Mouse (Mus musculus) gastrocnemius, postnatal 36 days (tissue): ENCODE results near the gene Gm11567. TPM values are rescaled to one million over a fixed set of nuclear protein-coding genes. Genes with fewer than 3 reads are reported as not detected.
"Not testable (repeated sequence)": the region's sequence is repeated elsewhere in the genome, so short reads cannot be mapped to it uniquely, and the experiment has no call there.

ENCODE experiments used
- DNase-seq, 2 experiments: peaks; one replicate each; pipeline ENCODE4 v3.0.0; 2022
- intact Hi-C: fragments of 180-260 bp; cut with DNase I; formaldehyde crosslinking; loops from one replicate; pipeline ENCODE4 v1.15.1; 2025
- long read RNA-seq, 2 experiments: library from polyadenylated mRNA; stranded (forward); transcript quantifications; one replicate each; pipeline ENCODE4 v2.0.0; 2021
- total RNA-seq, 2 experiments: library from RNA; stranded (reverse); gene quantifications; 2 replicates each; pipeline ENCODE4 v1.2.3; 2021

The Gm11567 gene
- not detected for total RNA-seq
- long read RNA-seq, experiment 1, result 0 reads
- long read RNA-seq, experiment 2, result 0 reads

DNA sequence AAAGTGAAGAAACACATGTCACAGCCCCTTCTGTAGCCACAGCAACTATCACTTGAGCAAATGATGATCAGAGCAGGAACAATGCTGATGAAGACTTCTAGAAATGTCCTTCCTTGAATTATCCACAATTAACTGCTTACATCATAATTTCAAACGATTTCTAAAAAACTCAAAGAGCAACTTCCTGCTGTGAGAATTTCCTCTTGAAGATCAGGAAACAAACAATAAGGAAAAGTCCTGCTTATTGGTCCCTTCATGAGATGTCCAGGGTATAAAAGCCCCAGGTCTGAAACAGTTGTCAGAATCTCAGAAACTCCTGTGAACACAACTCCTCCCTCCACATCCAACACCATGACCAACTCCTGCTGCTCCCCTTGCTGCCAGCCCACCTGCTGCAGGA lies at the start of gene Gm11567:
TSS of gene Gm11567 (plus strand) at position 301 of the 400 bp plus-strand sequence.
- intact Hi-C loops, result not testable (repeated sequence)

DNA sequence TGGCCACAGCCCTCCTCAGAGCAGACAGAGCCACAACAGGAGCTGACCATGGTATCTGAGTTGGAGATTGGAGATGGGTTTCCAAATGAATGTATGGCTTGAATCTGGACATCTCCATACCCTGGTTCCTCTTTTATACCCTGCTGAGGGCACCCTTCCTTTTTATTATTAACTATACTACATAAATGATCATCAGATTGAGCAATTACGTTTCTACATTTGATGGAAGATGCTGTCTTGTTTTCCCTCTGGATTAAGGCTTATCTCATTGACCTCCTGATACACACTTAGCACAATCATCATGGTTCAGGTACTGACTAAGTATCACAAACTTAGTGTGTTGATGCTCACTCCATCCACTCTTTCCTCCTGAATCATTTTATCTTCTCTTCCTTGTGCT lies 41.0 kb upstream of the Gm11567 start, which contains the start of gene 2300003K06Rik:
TSS of gene 2300003K06Rik (minus strand) at position 101 of the 400 bp plus-strand sequence.
- intact Hi-C loops, result no loop called here
- DNase-seq, result no peak

More for the DNA sequence above, at the start of gene Gm11567:
- not testable (repeated sequence) for DNase-seq

DNA sequence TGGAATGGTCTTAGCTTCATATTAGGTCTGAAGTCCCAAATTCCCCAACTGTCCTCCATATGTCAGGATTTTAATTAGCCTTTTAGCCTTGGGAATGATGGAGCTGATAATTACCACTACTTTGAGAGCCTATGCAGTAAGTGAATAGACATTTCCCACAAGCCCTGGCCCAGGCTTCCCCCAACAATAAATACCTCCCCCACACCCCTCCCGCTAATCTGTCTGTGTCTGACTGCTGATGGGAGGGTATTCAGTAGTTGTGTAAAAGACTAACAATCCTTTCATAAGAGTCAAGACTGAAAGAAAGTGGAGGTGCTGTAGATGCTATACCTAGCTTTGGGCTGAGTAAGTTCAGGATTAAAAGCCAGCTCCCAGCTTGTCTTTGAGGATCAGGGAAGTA lies 36.8 kb upstream of the Gm11567 start:
- intact Hi-C loops, result no loop called here
- DNase-seq, result no peak

DNA sequence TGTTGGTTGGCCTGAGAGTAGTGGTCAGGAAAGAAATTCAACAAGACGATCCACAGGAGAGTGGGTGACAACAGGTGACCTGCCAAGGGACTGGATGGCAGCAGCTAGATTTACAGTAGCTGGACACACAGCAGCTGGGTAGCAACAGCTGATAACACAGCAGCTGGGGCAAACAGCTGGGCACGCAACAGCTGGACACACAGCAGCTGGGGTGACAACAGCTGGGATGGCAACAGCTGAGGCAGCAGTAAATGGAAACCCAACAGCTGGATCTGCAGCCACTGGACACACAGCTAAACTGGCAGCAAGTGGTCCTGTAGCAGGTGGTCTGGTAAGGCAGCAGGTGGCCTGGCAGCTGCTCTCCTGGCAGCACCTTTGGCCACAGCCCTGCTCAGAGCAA lies 32.2 kb upstream of the Gm11567 start:
- no peak for DNase-seq
- intact Hi-C loops, result no loop called here

DNA sequence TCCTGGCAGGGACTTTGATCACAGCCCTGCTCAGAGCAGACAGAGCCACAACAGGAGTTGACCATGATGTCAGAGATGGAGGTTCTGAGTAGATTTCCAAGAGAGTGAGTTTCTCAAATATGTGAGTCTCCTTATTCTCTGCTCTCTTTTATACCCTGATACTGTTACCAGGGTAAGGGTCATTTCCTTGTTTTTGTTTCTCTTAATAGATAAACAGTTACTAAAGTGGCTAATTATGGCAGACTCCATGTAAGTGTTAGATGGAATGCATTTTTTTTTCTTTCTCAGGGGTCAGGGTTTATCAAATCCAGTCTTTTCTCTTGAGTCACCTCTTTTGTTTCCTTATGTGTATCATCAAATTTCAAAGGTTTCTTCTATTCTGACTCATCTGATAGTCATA lies 27.5 kb upstream of the Gm11567 start, which contains the start of gene Krtap4-16:
TSS of gene Krtap4-16 (minus strand) at position 101 of the 400 bp plus-strand sequence.
- intact Hi-C loops, result no loop called here
- no peak for DNase-seq

DNA sequence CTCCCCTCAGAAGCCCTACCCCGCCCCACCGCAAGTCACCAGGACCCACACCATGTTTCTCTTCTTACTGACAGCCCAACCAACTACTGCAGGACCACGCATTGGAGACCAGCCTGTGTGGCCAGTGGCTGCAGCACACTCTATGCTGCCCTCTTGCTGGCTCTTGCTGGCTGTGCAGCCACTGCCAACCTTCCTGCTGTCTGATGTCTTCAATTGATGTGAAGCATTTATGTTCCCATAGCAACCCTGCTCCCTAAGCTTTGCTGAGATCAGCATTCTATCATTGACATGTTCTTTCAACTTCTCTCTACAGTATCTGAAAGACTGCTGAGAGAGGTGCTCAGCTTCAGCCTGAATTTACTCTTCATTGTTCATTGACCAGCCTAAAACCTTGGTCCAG lies 24.9 kb upstream of the Gm11567 start:
- intact Hi-C loops, result no loop called here
- no peak for DNase-seq

DNA sequence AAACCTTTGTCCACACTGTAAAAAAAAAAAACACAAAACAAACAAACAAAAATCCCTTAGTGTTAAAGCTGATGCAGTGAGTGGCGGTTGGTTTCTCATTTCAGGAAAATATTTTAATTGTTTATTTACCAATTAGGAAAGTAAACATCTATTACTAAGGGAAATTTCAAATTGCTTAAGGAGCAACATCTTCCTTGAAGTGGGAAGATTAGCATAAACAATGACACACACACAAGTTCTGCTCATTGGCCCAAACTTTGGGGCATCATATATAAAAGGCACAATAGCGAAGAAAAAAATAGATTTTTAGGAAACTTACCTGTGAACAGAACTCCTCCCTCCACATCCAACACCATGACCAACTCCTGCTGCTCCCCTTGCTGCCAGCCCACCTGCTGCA lies 21.4 kb upstream of the Gm11567 start, which contains the start of gene Gm11568:
TSS of gene Gm11568 (plus strand) at position 301 of the 400 bp plus-strand sequence.
- intact Hi-C loops, result no loop called here
- no peak for DNase-seq

DNA sequence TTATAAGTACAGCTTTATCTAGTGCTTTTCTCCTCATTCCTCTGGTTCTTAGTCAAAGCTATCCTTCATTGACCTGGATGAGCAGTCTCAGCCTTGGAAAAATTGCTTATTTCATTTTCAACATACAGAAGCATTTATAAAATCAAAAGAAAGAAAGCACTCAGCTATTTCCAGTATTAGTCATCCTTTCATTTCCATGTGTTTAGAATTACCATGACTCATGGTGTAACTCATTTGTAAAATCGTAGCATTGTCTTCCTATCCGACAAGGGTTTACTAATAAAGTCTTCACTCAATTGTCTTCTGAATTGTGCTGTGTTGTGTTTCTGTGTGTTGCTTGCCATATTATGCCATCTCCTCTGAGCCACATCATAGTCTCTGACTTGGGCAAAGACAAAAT lies 20.2 kb upstream of the Gm11567 start:
- intact Hi-C loops, result no loop called here
- no peak for DNase-seq

DNA sequence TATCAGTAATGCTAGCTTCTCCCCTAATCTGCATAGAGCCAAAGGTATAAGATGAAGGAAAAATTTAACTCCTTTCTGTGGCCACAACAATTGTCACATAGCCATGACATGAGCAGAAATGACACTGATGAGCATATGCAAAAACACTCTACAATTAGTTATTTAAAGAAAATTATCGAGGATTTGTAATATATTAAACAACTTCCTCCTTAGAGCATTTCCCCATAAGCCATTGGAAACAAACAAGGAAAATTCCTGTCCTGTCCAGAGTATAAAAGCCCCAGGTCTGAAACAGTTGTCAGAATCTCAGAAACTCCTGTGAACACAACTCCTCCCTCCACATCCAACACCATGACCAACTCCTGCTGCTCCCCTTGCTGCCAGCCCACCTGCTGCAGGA lies 14.8 kb upstream of the Gm11567 start, which contains the start of gene Gm11559:
TSS of gene Gm11559 (plus strand) at position 301 of the 400 bp plus-strand sequence.
- DNase-seq, intact Hi-C loops: not testable (repeated sequence)

DNA sequence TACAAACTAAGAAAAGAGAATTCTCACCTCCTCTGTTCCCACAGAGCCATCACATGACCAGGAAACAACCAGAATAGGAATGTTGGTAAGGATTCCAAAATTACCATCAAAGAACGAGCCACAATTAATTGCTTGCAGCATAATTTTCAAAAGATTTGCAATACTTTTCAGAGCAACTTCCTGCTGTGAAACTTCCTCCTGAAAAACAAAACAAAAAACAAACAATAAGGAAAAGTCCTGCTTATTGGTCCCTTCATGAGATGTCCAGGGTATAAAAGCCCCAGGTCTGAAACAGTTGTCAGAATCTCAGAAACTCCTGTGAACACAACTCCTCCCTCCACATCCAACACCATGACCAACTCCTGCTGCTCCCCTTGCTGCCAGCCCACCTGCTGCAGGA lies 5.9 kb upstream of the Gm11567 start, which contains the start of gene Krtap9-1:
TSS of gene Krtap9-1 (plus strand) at position 301 of the 400 bp plus-strand sequence.
- intact Hi-C loops, DNase-seq: not testable (repeated sequence)

DNA sequence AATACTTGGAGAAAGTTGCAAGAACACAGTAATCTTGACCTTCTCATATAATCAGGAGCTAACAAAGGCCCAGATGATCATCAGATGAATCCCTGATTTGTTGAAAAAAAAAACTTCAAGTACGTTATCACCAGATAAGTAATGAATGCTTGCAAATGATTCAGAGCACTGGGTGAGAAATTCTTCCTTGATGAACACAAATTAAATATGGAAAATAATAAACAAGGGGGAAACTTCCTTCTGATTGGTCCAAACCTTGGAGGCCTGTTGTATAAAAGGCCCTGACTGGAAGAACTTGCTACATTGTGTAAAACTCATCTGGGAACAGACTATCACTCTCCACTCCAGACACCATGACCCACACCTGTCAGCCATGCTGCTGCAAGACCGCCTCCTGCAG lies 28.6 kb downstream of the Gm11567 start, which contains the start of gene Krtap31-1:
TSS of gene Krtap31-1 (plus strand) at position 301 of the 400 bp plus-strand sequence.
- intact Hi-C loops, result no loop called here
- DNase-seq, result no peak

DNA sequence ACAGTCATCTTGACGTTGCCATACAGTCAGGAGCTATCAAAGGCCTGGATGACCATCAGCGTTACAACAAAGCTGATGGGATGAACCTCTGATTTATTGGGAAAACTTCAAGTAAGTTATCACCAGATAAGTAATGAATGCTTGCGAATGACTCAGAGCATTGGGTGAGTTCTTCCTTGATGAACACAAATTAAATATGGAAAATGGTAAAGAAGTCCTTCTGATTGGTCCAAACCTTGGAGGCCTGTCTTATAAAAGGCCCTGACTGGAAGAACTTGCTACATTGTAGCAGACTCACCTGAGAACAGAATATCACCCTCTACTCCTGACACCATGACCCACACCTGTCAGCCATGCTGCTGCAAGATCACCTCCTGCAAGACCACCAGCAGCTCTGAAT lies 35.5 kb downstream of the Gm11567 start, which contains the start of gene Gm11565:
TSS of gene Gm11565 (plus strand) at position 301 of the 400 bp plus-strand sequence.
- no peak for DNase-seq
- intact Hi-C loops, result no loop called here

Other genes with a start within 250 kb of the Gm11567 start
- gene Krtap4-2, start 244.1 kb upstream of the Gm11567 start, total RNA-seq, result not detected
- not detected for gene Krtap4-7, start 235.1 kb upstream of the Gm11567 start, total RNA-seq
- not detected for gene Gm11555, start 229.0 kb upstream of the Gm11567 start, total RNA-seq
- not detected for gene Gm11563, start 220.2 kb upstream of the Gm11567 start, total RNA-seq
- gene Krtap4-6, start 213.2 kb upstream of the Gm11567 start, total RNA-seq, result not detected
- gene Gm14190, start 188.4 kb upstream of the Gm11567 start, total RNA-seq, result not detected
- not detected for gene Gm14180, start 144.9 kb upstream of the Gm11567 start, total RNA-seq
- gene Gm11595, start 106.3 kb upstream of the Gm11567 start, total RNA-seq, result not detected
- not detected for gene Krtap4-8, start 98.5 kb upstream of the Gm11567 start, total RNA-seq
- not detected for gene Krtap4-9, start 94.0 kb upstream of the Gm11567 start, total RNA-seq
- gene Gm11596, start 85.7 kb upstream of the Gm11567 start, total RNA-seq, result not detected
- gene Gm11569, start 80.3 kb upstream of the Gm11567 start, total RNA-seq, result not detected
- gene Gm11554, start 74.7 kb upstream of the Gm11567 start, total RNA-seq, result not detected
- gene Krtap4-13, start 69.3 kb upstream of the Gm11567 start, total RNA-seq, result not detected
- not detected for gene Gm11564, start 63.5 kb upstream of the Gm11567 start, total RNA-seq
- not detected for gene 2300003K06Rik, start 41.1 kb upstream of the Gm11567 start, total RNA-seq
- not detected for gene Krtap4-16, start 27.6 kb upstream of the Gm11567 start, total RNA-seq
- not detected for gene Gm11568, start 21.3 kb upstream of the Gm11567 start, total RNA-seq
- gene Gm11559, start 14.7 kb upstream of the Gm11567 start, total RNA-seq, result not detected
- gene Krtap9-1, start 5.8 kb upstream of the Gm11567 start, total RNA-seq, result not detected
- not detected for gene Krtap31-1, start 28.7 kb downstream of the Gm11567 start, total RNA-seq
- gene Gm11565, start 35.6 kb downstream of the Gm11567 start, total RNA-seq, result not detected
- gene Krtap31-2, start 57.1 kb downstream of the Gm11567 start, total RNA-seq, result not detected
- not detected for gene Krtap9-5, start 69.3 kb downstream of the Gm11567 start, total RNA-seq
- gene Krtap29-1, start 99.9 kb downstream of the Gm11567 start, total RNA-seq, result not detected
- gene Krtap16-1, start 107.4 kb downstream of the Gm11567 start, total RNA-seq, result not detected
- not detected for gene Krtap17-1, start 114.8 kb downstream of the Gm11567 start, total RNA-seq
- gene Krt33a, start 137.0 kb downstream of the Gm11567 start, total RNA-seq, result not detected
- gene Krt33b, start 150.7 kb downstream of the Gm11567 start, total RNA-seq, result not detected
- gene Krt34, start 162.4 kb downstream of the Gm11567 start, total RNA-seq, result not detected
- gene Krt31, start 171.4 kb downstream of the Gm11567 start, total RNA-seq, result not detected
- gene Krt32, start 209.0 kb downstream of the Gm11567 start, total RNA-seq, result not detected
- not detected for gene Krt35, start 217.1 kb downstream of the Gm11567 start, total RNA-seq
- gene Krt36, start 226.4 kb downstream of the Gm11567 start, total RNA-seq, result not detected
- gene Krt13, start 242.4 kb downstream of the Gm11567 start, total RNA-seq, result not detected